Mouse (Mus musculus): ENCODE measurements around the gene Cyp4v3. TPM values are rescaled to one million over a fixed set of nuclear protein-coding genes. Genes with fewer than 3 reads are reported as not detected.

Gene Cyp4v3
- total and polyA plus RNA-seq, 3 experiments: 2.2 to 2.8 (median 2.8) TPM

GRCm38 (mm10) chr8:45358132-45358918, 25.3 kb upstream of the Cyp4v3 start:
- dilution Hi-C loops (cut with MboI; ENCODE audit: extremely low pct_ligation_motif_present, extremely low pct_unique_long_range_greater_than_20kb, low sequenced_read_pairs) (no loop called here), in situ Hi-C loops (cut with MboI; ENCODE audit: low pct_ligation_motif_present, low pct_unique_long_range_greater_than_20kb, low sequenced_read_pairs) (no loop called here)
- Histone ChIP-seq H3K9ac (ENCODE audit: insufficient read depth, low read depth) (no peak overlapping the region), H3K79me2 (replicated peaks; ENCODE audit: control insufficient read depth, extremely low read depth, insufficient read depth, poor library complexity, severe bottlenecking) (no peaks in the 10 kb centered on the region), H3K4me2 (ENCODE audit: insufficient read depth, low read depth, poor library complexity, severe bottlenecking) (no peak overlapping the region), H3K9me3 (replicated peaks; ENCODE audit: low read length) (no peaks in the 10 kb centered on the region), H3K4me3 (replicated peaks in 1 of 3; ENCODE audit: low read depth in 2 of 3, low read length in 2 of 3, poor library complexity in 1 of 3) (no peak overlapping the region), H3K4me1 (ENCODE audit: control insufficient read depth in 1 of 2, insufficient read depth in 2 of 2) (no peaks in the 10 kb centered on the region), H3K27ac (ENCODE audit: insufficient read depth, low read depth) (no peak overlapping the region), H3K27me3 (replicated peaks) (no peaks in the 10 kb centered on the region), H3K36me3 (replicated peaks in 1 of 2; ENCODE audit: control insufficient read depth in 1 of 2, insufficient read depth in 1 of 2, low read length in 1 of 2) (no peaks in the 10 kb centered on the region)
- no peak for TF ChIP-seq ETS1 (conservative IDR thresholded peaks at IDR 0.05; ENCODE audit: low read depth, low read length)
- TF ChIP-seq MAZ (IDR thresholded peaks at IDR 0.05; ENCODE audit: low read depth, low read length): no peak
- TF ChIP-seq USF2 (conservative IDR thresholded peaks at IDR 0.05; ENCODE audit: low read depth, low read length): no peak
- TF ChIP-seq UBTF (IDR thresholded peaks at IDR 0.05; ENCODE audit: low read depth, low read length): no peak
- TF ChIP-seq SMC3 (IDR thresholded peaks at IDR 0.05; ENCODE audit: low read depth, low read length): no peak
- TF ChIP-seq ZNF384 (IDR thresholded peaks at IDR 0.05; ENCODE audit: low read depth, low read length): no peak
- TF ChIP-seq MYC (IDR thresholded peaks at IDR 0.05; ENCODE audit: low read depth, low read length): no peak
- TF ChIP-seq ZC3H11A (IDR thresholded peaks at IDR 0.05; ENCODE audit: low read depth, low read length): no peak
- no peak for TF ChIP-seq RCOR1 (conservative IDR thresholded peaks at IDR 0.05; ENCODE audit: low read depth, low read length)
- no peak for TF ChIP-seq MAFK (IDR thresholded peaks at IDR 0.05; ENCODE audit: insufficient replicate concordance, low read length)
- TF ChIP-seq POLR2AphosphoS2 (IDR thresholded peaks at IDR 0.05; ENCODE audit: low read depth, low read length): no peak
- TF ChIP-seq HCFC1 (IDR thresholded peaks at IDR 0.05; ENCODE audit: low read depth, low read length): no peak
- no peak for TF ChIP-seq USF1 (IDR thresholded peaks at IDR 0.05; ENCODE audit: low read depth, low read length)
- TF ChIP-seq JUND (conservative IDR thresholded peaks at IDR 0.05; ENCODE audit: low read depth, low read length): no peak
- TF ChIP-seq RAD21 (IDR thresholded peaks at IDR 0.05; ENCODE audit: low read depth, low read length): no peak
- no peak for DNase-seq (ENCODE audit: extremely low read depth)

GRCm38 (mm10) chr8:45355809-45356208, 22.8 kb upstream of the Cyp4v3 start:
- DNase-seq (ENCODE audit: extremely low read depth): no peak
- H3K27ac ChIP-seq (ENCODE audit: insufficient read depth, low read depth): no peak overlapping the region
- no peaks in the 10 kb centered on the region for H3K9me3 ChIP-seq (replicated peaks; ENCODE audit: low read length)
- no peaks in the 10 kb centered on the region for H3K27me3 ChIP-seq (replicated peaks)
- no peak overlapping the region for H3K9ac ChIP-seq (ENCODE audit: insufficient read depth, low read depth)
- H3K79me2 ChIP-seq (replicated peaks; ENCODE audit: control insufficient read depth, extremely low read depth, insufficient read depth, poor library complexity, severe bottlenecking): no peaks in the 10 kb centered on the region
- H3K4me1 ChIP-seq (ENCODE audit: control insufficient read depth in 1 of 2, insufficient read depth in 2 of 2): no peaks in the 10 kb centered on the region
- H3K4me2 ChIP-seq (ENCODE audit: insufficient read depth, low read depth, poor library complexity, severe bottlenecking): no peak overlapping the region
- dilution Hi-C loops (cut with MboI; ENCODE audit: extremely low pct_ligation_motif_present, extremely low pct_unique_long_range_greater_than_20kb, low sequenced_read_pairs): no loop called here
- H3K4me3 ChIP-seq (replicated peaks in 1 of 3; ENCODE audit: low read depth in 2 of 3, low read length in 2 of 3, poor library complexity in 1 of 3): no peak overlapping the region
- TF ChIP-seq NRF1 (IDR thresholded peaks at IDR 0.05; ENCODE audit: low read depth, low read length) (no peak), ZC3H11A (IDR thresholded peaks at IDR 0.05; ENCODE audit: low read depth, low read length) (no peak), NELFE (IDR thresholded peaks at IDR 0.05; ENCODE audit: low read depth, low read length) (no peak), UBTF (IDR thresholded peaks at IDR 0.05; ENCODE audit: low read depth, low read length) (no peak), HCFC1 (IDR thresholded peaks at IDR 0.05; ENCODE audit: low read depth, low read length) (no peak), JUN (IDR thresholded peaks at IDR 0.05; ENCODE audit: insufficient read depth, low read depth, low read length) (no peak), ZKSCAN1 (IDR thresholded peaks at IDR 0.05; ENCODE audit: borderline replicate concordance, low read depth, low read length) (no peak), MAZ (IDR thresholded peaks at IDR 0.05; ENCODE audit: low read depth, low read length) (no peak), ETS1 (conservative IDR thresholded peaks at IDR 0.05; ENCODE audit: low read depth, low read length) (no peak), USF1 (IDR thresholded peaks at IDR 0.05; ENCODE audit: low read depth, low read length) (no peak), E2F4 (IDR thresholded peaks at IDR 0.05; ENCODE audit: insufficient replicate concordance, low read depth, low read length) (no peak), ZMIZ1 (IDR thresholded peaks at IDR 0.05; ENCODE audit: low read depth, low read length) (no peak), MAFK (IDR thresholded peaks at IDR 0.05; ENCODE audit: insufficient replicate concordance, low read length) (no peak), BHLHE40 (IDR thresholded peaks at IDR 0.05; ENCODE audit: low read depth, low read length) (no peak), RCOR1 (conservative IDR thresholded peaks at IDR 0.05; ENCODE audit: low read depth, low read length) (no peak), POLR2A (IDR thresholded peaks at IDR 0.05; ENCODE audit: low read depth, low read length) (no peak), MAX (IDR thresholded peaks at IDR 0.05; ENCODE audit: low read length) (no peak), SIN3A (IDR thresholded peaks at IDR 0.05; ENCODE audit: low read length) (no peak)
- in situ Hi-C loops (cut with MboI; ENCODE audit: low pct_ligation_motif_present, low pct_unique_long_range_greater_than_20kb, low sequenced_read_pairs): no loop called here
- H3K36me3 ChIP-seq (replicated peaks in 1 of 2; ENCODE audit: control insufficient read depth in 1 of 2, insufficient read depth in 1 of 2, low read length in 1 of 2): no peaks in the 10 kb centered on the region
